Mouse (Mus musculus): Measurements from ENCODE around the gene Setd6. TPM values are rescaled to one million over a fixed set of nuclear protein-coding genes. Genes with fewer than 3 reads are reported as not detected.
A peak's percentile ranks its signal among the peaks of the same experiment; 100 is the strongest.

Gene Setd6
- polyA plus RNA-seq, 1 experiment: 4.5 TPM

GRCm38 (mm10) chr8:95678024-95678611 is 37.6 kb upstream of the Setd6 start:
- Histone ChIP-seq H3K27ac (ENCODE audit: control insufficient read depth, insufficient read depth, low read depth, low read length) (no peak overlapping the region), H3K4me1 (ENCODE audit: control insufficient read depth, insufficient read depth, low read length) (peaks cover 6% of the 10 kb centered on the region; the same call in 1 of the 2 replicates), H3K27me3 (ENCODE audit: control insufficient read depth, insufficient read depth, low read length) (no peaks in the 10 kb centered on the region), H3K4me3 (ENCODE audit: control insufficient read depth, low read depth, low read length) (peak overlapping the region; percentile 72), H3K36me3 (ENCODE audit: control insufficient read depth, insufficient read depth, low read length) (no peaks in the 10 kb centered on the region)
- TF ChIP-seq POLR2A (IDR thresholded peaks at IDR 0.05; ENCODE audit: control insufficient read depth, low read depth, low read length) (no peak), CTCF (IDR thresholded peaks at IDR 0.05; ENCODE audit: control insufficient read depth, insufficient read depth, insufficient replicate concordance, low read depth, low read length) (no peak)

DNA sequence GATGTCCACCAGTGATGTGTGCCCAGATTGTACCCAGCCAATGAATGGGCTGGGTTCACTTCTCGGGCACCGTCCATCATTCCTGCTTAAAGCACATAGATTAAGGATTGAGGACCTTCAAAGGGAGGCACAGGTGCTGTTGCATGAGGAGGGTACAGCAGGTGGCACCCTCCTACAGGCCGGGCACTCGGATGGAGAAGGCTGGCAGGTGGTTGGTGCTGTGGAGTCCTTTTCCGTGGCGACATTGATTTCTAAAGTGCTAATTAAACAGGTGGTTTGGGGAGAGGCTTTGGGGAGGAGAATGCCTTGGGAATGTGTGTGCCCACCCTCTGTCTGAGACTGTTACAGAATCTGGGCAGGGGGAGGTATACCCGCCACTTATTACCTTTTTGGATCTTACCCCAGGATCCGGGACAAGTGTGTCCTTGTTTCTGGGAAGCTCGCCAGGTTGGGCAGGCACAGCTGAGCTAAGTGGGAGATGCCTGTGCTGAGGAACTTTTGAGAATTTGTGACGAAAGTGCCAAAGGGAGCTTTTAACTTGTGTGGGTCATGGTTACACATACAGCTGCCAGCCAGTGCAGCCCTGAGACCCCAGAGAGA is 27.5 kb upstream of the Setd6 start:
- Histone ChIP-seq H3K4me1 (ENCODE audit: control insufficient read depth, insufficient read depth, low read length) (no peaks in the 10 kb centered on the region; the same call in 1 of the 2 replicates), H3K27me3 (ENCODE audit: control insufficient read depth, insufficient read depth, low read length) (no peaks in the 10 kb centered on the region), H3K27ac (ENCODE audit: control insufficient read depth, insufficient read depth, low read depth, low read length) (no peak overlapping the region), H3K4me3 (ENCODE audit: control insufficient read depth, low read depth, low read length) (no peak overlapping the region), H3K36me3 (ENCODE audit: control insufficient read depth, insufficient read depth, low read length) (no peaks in the 10 kb centered on the region)
- TF ChIP-seq POLR2A (IDR thresholded peaks at IDR 0.05; ENCODE audit: control insufficient read depth, low read depth, low read length): no peak
- no peak for TF ChIP-seq CTCF (IDR thresholded peaks at IDR 0.05; ENCODE audit: control insufficient read depth, insufficient read depth, insufficient replicate concordance, low read depth, low read length)

GRCm38 (mm10) chr8:95690929-95691541 is 24.6 kb upstream of the Setd6 start:
- no peak for TF ChIP-seq CTCF (IDR thresholded peaks at IDR 0.05; ENCODE audit: control insufficient read depth, insufficient read depth, insufficient replicate concordance, low read depth, low read length)
- TF ChIP-seq POLR2A (IDR thresholded peaks at IDR 0.05; ENCODE audit: control insufficient read depth, low read depth, low read length): no peak
- no peaks in the 10 kb centered on the region; the same call in 1 of the 2 replicates for H3K4me1 ChIP-seq (ENCODE audit: control insufficient read depth, insufficient read depth, low read length)
- peak overlapping the region; percentile 55 for H3K4me3 ChIP-seq (ENCODE audit: control insufficient read depth, low read depth, low read length)
- H3K27ac ChIP-seq (ENCODE audit: control insufficient read depth, insufficient read depth, low read depth, low read length): no peak overlapping the region
- H3K27me3 ChIP-seq (ENCODE audit: control insufficient read depth, insufficient read depth, low read length): no peaks in the 10 kb centered on the region
- H3K36me3 ChIP-seq (ENCODE audit: control insufficient read depth, insufficient read depth, low read length): no peaks in the 10 kb centered on the region

DNA sequence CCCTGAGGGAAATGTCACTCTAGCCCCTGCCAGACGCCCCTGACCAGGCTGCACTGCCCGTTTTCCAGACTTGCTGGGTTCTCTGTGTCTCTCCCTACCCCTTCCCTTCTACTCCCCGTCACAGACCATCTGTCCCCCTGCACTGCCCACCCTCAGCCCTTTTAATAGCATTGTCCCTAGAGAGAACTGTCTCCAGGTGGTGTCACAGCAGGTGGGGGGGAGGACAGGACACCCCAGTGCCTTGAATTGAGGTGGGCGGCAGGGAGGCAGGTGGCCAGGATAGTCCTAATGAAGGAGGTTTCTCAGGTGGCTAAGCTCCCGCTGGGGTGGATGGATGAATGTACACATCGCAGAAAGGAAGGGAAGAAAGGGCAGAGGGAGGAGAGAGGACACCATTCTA is 21.1 kb upstream of the Setd6 start:
- Histone ChIP-seq H3K27ac (ENCODE audit: control insufficient read depth, insufficient read depth, low read depth, low read length) (no peak overlapping the region), H3K4me1 (ENCODE audit: control insufficient read depth, insufficient read depth, low read length) (no peaks in the 10 kb centered on the region; the same call in 1 of the 2 replicates), H3K36me3 (ENCODE audit: control insufficient read depth, insufficient read depth, low read length) (no peaks in the 10 kb centered on the region), H3K27me3 (ENCODE audit: control insufficient read depth, insufficient read depth, low read length) (no peaks in the 10 kb centered on the region), H3K4me3 (ENCODE audit: control insufficient read depth, low read depth, low read length) (no peak overlapping the region)
- TF ChIP-seq CTCF (IDR thresholded peaks at IDR 0.05; ENCODE audit: control insufficient read depth, insufficient read depth, insufficient replicate concordance, low read depth, low read length) (no peak), POLR2A (IDR thresholded peaks at IDR 0.05; ENCODE audit: control insufficient read depth, low read depth, low read length) (no peak)

DNA sequence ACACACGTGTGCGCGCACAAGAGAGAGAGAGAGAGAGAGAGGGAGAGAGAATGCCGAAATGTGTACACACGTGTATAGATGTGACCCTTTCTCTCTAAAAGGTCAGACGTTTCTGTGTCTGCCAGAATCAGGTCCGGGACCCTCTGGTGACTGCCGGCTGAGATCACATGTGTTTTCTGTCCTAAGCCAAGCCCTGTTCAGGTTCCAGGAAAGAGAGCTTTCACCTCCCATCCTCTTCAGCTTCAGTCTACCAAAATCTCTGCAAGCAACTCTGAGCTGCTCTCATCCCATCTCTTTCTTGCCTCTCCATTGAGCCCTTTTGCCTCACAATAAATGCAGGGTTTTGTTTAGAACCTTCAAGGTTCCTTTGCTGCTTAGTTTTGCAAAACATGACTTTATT is 19.0 kb upstream of the Setd6 start:
- TF ChIP-seq POLR2A (IDR thresholded peaks at IDR 0.05; ENCODE audit: control insufficient read depth, low read depth, low read length) (no peak), CTCF (IDR thresholded peaks at IDR 0.05; ENCODE audit: control insufficient read depth, insufficient read depth, insufficient replicate concordance, low read depth, low read length) (no peak)
- no peaks in the 10 kb centered on the region; the same call in 1 of the 2 replicates for H3K4me1 ChIP-seq (ENCODE audit: control insufficient read depth, insufficient read depth, low read length)
- no peak overlapping the region for H3K4me3 ChIP-seq (ENCODE audit: control insufficient read depth, low read depth, low read length)
- H3K27ac ChIP-seq (ENCODE audit: control insufficient read depth, insufficient read depth, low read depth, low read length): no peak overlapping the region
- H3K36me3 ChIP-seq (ENCODE audit: control insufficient read depth, insufficient read depth, low read length): no peaks in the 10 kb centered on the region
- no peaks in the 10 kb centered on the region for H3K27me3 ChIP-seq (ENCODE audit: control insufficient read depth, insufficient read depth, low read length)

DNA sequence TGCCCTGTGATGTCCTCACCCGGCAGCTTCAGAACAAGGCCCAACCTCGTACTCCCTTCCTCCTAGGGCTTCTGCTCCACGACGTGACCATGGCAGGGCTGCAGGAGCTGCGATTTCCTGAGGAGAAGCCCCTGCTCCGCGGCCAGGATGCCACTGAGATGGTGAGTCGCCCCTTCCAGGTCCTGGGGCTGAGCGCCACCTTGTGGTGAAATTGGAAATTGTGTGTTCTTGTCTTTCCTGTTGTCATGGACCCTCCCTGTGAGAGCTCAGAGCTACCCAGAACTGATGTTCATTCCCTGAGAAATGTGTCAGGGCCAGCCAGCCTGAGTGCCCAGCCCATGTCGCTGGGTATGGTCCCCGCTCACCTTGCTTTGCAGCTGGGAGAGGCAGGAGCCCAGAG is 18.6 kb upstream of the Setd6 start:
- TF ChIP-seq CTCF (IDR thresholded peaks at IDR 0.05; ENCODE audit: control insufficient read depth, insufficient read depth, insufficient replicate concordance, low read depth, low read length) (peak; percentile 89), POLR2A (IDR thresholded peaks at IDR 0.05; ENCODE audit: control insufficient read depth, low read depth, low read length) (no peak)
- Histone ChIP-seq H3K27ac (ENCODE audit: control insufficient read depth, insufficient read depth, low read depth, low read length) (no peak overlapping the region), H3K36me3 (ENCODE audit: control insufficient read depth, insufficient read depth, low read length) (no peaks in the 10 kb centered on the region), H3K27me3 (ENCODE audit: control insufficient read depth, insufficient read depth, low read length) (no peaks in the 10 kb centered on the region), H3K4me1 (ENCODE audit: control insufficient read depth, insufficient read depth, low read length) (no peaks in the 10 kb centered on the region; the same call in 1 of the 2 replicates), H3K4me3 (ENCODE audit: control insufficient read depth, low read depth, low read length) (no peak overlapping the region)

DNA sequence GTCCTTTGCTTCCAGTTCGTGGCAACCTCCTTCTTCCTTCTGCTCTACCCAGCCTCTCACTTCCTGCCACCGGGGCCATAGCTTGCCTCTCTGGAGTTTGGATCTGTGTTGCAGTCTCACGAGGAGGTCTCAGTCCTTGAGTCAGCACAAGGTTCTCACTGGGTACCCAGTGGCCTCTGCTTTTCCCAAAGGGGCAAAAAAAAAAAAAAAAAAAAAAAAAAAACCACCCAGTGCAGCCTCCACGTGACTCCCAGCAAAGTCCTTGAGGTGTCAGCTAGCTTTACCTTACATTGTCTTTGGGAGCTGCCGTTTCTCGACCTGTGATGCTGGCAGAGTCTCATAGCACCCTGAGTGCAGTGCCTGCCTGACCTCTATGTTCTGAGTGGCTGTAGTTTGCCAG is 17.5 kb upstream of the Setd6 start:
- Histone ChIP-seq H3K36me3 (ENCODE audit: control insufficient read depth, insufficient read depth, low read length) (no peaks in the 10 kb centered on the region), H3K27me3 (ENCODE audit: control insufficient read depth, insufficient read depth, low read length) (no peaks in the 10 kb centered on the region), H3K4me1 (ENCODE audit: control insufficient read depth, insufficient read depth, low read length) (peaks cover 3% of the 10 kb centered on the region; the same call in 1 of the 2 replicates), H3K27ac (ENCODE audit: control insufficient read depth, insufficient read depth, low read depth, low read length) (no peak overlapping the region), H3K4me3 (ENCODE audit: control insufficient read depth, low read depth, low read length) (no peak overlapping the region)
- TF ChIP-seq CTCF (IDR thresholded peaks at IDR 0.05; ENCODE audit: control insufficient read depth, insufficient read depth, insufficient replicate concordance, low read depth, low read length): no peak
- no peak for TF ChIP-seq POLR2A (IDR thresholded peaks at IDR 0.05; ENCODE audit: control insufficient read depth, low read depth, low read length)
